Mouse (Mus musculus): ENCODE results near the gene Hist1h4d.

The Hist1h4d gene

DNA sequence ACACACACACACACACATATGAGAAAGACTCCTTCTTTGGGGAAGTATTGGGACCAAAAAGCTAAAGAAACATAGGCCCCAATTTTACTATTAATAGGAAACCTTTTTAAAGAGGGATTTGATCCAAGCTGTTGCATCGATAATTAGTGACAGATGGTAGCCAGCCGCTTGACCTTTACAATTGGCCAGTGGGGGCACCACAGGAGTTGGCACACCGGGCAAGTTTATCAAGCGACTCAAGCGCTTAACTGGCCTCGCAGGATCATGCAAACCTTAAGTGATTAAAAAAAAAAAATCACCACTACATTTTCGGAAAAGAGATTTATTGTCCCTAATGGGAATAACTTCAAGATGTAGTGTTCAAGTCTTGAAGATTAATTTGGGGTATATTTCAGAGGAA, 11.2 kb downstream of the Hist1h4d start:
- DNase-seq (ENCODE audit: inconsistent age in 2 of 2, low spot score in 1 of 2), result no peak

DNA sequence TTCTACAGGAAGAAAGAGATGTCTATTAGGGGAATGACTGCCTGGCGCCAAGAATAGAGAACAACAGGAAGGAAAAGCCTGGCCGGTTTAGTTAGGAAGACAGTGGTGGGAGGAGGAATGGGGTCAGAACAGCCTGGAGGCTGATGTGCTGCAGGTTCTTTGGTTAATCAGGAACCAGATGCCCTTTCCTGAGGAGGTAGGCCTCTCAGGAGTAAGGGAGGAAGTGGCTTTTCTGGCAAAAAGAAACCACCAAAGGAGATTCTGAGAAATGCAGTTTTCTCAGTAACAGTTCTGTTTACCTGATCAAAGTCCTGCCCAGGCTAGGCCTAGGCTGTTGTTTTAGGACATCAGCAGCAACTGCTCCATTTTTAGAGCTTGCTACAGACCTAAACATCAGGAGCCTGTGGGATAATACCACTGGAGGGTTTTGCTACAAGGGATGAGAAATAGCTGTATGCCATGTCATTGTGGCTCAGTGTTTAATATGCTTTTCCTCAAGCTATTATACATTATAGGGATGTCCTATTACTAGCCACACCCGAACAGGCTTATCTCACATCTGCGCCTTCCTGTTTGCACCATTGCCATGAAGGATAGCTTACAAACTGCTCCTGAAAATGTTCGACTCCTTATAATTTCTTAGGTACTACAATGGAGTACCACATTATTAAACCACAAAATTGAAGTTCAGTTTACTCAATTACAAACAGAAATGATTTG, 11.8 kb downstream of the Hist1h4d start:
- DNase-seq (ENCODE audit: inconsistent age in 2 of 2, low spot score in 1 of 2), result no peak

DNA sequence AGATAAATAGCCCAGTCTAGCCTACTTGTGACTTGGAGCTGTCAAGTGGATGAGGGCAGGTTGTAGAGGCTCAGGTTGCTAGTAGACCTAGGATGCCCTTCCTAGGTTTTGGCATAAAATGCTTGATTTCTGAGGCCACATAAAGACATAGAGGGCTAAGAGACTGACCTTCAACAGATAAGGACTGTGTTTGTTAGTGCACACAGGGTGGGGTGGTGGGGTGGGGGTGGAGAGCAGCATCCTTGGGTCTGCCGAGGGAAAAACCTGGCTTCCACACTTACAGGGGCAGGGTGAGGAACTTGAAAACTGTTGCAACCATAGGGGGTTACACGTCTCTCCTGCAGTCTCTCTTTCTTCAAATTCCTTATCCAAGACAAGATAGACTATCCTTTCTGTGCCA, 13.8 kb downstream of the Hist1h4d start:
- no peak for DNase-seq (ENCODE audit: inconsistent age in 2 of 2, low spot score in 1 of 2)

DNA sequence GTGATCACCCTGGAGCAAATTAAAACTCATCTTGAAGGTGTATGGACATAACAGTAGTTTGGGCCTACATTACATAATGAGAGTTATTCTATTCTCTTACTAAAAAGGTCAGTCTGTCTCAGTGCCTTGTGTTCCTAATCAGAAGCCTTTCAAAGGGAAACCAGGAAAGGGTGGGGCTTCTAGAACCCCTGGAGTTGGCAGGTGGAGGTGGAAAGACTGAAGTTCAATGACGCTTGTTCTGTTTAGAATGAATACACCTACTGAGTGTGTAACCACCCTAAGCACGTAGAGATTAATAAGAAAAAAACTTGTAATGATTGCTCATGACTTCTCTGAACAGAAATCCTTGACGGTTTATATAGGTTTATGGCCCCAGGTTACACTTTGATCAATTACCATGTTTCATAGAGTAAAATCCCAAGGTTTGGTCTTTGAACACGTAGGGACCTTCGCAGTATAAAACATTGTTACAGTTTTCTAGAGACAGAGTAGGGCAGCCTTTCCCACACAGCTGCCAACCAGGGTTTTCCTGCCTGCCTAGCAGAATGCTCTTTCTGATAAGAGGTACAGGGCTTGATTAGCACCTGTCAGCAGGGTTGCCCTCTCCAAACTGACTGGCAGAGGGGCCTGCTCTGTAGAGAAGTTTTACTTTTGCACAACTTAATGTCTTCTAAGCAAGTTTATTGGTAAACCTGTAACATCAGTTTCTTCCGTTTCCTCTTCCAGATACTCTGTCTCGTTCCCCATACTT, 14.4 kb downstream of the Hist1h4d start:
- DNase-seq (ENCODE audit: inconsistent age in 2 of 2, low spot score in 1 of 2), result no peak

DNA sequence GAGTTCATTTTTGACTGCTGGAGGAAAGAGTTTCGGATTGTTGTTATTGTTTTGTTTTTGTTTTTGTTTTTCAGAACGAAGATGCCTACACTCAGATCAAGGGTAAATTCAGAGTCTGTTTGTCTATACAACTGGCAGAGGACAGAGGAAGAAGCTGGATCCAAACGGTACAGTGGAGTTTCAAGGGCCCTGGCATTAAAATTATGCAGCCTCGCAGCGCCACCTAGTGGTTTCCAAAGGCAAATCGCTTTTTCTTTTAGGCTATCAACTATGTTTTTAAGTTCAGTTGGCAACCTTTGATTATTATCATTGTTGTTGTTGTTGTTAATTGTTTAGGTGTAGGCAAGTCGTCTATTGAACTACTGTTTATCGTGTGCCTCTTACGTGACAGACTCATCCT, 16.6 kb downstream of the Hist1h4d start:
- peak; percentile 77 to 93 for DNase-seq (ENCODE audit: inconsistent age in 2 of 2, low spot score in 1 of 2)

DNA sequence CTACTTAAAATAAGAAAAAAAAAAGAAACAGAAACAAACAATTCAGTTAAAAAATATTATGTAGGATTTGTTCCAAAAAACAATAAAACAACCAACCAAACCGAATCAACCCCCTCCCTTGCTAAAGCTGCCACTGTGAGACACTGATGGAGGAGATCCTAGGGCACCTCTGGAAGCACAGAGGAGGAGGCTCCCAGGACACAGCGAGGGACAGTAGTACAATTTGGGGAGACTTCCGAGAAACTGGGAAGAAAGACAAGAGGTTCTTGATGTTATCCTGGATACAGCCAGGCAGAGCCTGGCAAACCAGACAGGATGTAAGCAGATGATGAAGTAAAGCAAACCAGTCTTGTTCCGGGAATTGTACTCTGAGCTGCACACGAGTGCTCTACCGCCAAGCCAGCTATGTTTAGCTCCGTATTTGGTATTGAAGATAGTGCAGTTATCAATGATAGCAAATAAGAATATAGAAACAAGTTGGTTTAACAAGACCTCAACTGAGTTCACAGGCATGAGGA, 21.8 kb downstream of the Hist1h4d start:
- DNase-seq (ENCODE audit: inconsistent age in 2 of 2, low spot score in 1 of 2), result no peak

DNA sequence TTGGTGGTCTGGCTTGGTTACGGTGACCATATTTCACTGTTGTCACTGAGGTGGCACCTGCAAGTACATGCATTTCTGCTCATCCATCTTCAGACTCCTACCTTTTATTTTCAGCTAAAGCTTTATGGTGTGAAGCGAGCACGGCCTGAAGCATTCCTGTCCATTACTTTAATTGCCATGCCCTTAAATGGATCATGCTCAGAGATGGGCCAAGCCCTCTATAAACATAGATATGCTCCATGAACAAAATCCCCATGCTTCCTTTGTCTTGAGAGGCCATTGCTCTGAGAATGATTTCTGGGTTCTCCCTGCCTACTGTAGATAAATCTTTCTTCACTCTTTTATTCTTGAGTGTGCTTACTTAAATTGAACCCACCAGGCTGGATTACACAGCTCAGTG, 23.1 kb downstream of the Hist1h4d start:
- DNase-seq (ENCODE audit: inconsistent age in 2 of 2, low spot score in 1 of 2), result no peak

DNA sequence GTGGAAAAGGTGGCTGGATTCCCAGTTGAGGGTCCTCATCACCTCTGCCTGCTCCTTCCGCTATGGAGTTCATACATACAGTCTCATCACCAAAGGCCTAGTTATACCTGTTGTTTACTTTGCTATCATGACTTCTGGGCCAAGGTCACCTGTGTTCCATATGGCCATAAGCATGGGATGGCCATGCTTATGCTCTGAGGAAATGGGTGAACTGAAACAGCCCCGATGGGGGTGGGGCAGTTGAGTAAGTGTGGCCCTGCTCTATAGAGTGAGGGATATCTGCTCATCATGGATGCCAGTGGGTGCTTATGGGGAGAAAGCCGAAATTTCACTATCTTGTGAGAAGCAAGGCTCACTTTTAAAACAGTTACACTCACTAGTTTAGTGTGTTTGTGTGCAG, 23.7 kb downstream of the Hist1h4d start:
- no peak for DNase-seq (ENCODE audit: inconsistent age in 2 of 2, low spot score in 1 of 2)

DNA sequence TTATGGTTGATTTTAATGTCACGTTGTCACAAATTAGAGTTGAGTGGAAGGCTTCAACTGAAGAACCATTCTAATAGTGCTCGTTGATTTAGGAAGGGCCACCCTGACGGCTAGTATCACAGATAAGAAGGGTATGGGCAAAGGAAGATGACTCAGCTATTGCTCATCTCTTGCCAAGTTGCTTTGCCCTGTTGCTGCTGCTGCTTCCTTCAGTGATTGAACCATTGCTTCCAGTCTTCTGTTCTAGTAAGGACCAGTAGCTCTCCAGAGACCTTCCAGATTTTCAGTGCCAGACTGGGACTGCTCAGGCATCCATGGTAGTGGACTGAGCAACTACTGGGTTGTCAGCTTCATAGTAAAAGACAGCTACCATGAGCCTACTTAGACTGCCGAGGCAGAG, 27.8 kb downstream of the Hist1h4d start:
- peak; percentile 15 to 68 for DNase-seq (ENCODE audit: inconsistent age in 2 of 2, low spot score in 1 of 2)

DNA sequence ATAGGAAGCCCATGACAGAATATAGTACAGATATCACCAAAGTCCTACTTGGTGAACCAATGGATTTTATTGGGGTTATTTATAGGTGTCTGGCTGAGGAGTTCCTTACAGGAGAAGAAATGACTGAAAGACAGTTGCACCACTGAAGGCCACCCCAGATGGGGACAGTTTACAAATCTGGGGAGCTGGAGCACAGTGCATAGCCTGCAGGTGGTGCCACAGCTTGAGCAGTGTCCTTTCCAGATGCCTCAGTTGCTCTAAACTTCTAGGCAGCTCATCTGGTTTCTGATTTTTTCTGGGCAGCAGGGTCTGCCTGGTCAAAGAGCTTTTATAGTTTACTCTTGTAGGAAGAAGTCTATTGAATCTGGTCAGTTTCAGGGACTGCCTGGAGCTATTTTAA, 28.4 kb downstream of the Hist1h4d start:
- DNase-seq (ENCODE audit: inconsistent age in 2 of 2, low spot score in 1 of 2), result no peak

DNA sequence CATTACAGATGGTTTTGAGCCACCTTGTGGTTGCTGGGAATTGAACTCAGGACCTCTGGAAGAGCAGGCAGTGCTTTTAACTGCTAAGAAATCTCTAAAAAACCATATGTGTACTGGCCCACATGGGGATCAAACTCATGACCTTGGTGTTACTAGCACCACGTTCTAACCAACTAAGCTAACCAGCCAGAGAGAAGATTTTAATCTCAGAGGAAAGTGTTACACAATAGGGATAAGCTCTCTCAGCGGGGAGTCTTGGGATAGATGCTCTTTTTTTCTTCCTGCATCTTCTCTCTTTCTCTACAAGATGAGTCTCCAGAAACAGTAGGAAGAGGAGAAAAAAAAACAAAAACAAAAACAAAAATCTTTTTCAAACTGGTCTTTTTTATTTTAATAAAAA, 29.0 kb downstream of the Hist1h4d start:
- DNase-seq (ENCODE audit: inconsistent age in 2 of 2, low spot score in 1 of 2), result no peak

DNA sequence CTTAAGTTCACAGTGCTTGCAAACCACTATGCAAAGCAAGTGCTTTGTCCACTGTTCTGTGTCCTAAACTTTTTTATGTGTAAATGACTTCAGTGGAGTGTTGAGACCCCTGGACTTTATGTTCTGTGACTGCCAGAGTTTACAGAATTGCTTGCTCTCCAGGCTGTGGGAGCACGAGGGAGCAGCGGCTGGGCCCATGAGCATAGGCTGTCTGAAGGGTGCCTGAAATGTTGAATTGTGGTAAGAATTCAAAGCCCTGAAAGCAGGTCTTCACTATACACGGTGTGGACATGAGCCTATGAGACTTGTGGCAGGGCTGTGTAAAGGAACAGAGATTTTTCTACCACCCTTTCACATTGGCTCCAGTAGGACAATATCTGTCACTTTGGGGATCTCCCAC, 30.2 kb downstream of the Hist1h4d start:
- no peak for DNase-seq (ENCODE audit: inconsistent age in 2 of 2, low spot score in 1 of 2)

DNA sequence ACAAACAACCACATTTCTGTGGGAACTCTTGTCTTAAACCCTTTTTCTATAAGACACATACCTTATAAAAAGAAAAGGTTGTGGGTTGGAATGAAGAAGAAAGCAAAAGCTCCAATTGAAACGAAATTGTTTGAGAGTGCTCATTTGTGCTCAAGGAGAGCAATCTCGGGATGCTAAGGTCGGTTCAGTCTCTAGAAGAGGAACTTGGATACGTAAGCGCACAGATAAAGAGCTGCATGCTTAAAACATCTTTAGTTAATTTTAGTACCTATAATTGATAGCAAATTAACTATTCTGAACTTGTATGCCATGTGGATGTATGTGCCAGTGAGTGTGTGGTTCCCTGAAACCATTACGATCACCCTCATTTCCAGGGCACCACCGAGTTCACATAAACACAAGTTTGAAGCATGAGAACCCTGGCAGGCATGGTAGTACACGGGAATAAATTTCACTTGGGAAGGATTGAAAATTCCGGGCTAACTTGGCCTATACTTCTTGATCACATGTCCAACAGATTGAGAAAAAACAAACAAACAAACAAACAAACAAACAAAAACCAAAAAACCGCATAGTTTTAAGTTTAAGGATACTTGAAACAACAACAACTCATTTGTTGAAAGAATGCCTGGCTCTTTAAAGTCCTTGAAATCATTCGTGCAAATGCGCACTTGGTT, 38.8 kb downstream of the Hist1h4d start:
- no peak for DNase-seq (ENCODE audit: inconsistent age in 2 of 2, low spot score in 1 of 2)

DNA sequence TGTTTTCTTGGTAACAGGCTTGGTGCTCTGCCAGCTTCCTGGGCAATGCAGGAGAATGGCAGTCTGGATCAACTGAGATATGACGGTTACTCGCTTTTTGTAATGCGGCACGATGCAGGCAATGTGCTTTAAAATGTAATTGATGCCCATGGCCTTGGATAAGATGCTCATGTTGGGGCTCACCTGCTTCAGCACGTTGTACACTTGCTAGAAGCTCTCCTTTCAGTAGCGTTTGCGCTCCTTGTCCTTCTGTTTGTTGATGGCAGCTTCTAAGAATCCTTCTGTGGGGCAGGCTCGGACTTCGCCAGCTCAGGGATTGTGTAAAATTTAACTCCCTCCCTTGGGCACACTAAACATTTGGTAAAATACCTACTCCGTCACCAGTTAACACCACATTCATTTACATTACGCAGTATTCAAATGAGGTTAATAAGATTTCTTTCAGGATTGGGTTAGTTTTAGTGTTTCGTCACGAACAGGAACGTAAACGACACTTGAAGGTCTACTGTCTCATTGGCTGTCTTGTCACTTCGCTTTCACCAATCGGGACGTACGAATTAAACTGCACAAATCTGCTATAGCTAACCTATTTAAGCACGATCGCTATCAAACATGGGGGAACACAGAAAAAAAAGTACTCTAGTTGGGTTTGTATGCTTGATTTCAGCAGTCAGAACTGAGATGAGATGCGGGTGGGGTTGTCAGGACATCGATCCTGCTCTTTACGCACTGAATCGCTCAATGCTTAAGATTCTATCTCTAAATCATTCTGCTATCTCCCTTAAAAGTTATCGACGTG, 39.5 kb downstream of the Hist1h4d start, which contains the start of gene Hist1h2be:
Hist1h2be (minus strand) TSS at position 392 of the 799 bp plus-strand sequence.
- DNase-seq (ENCODE audit: inconsistent age in 2 of 2, low spot score in 1 of 2), result peak; percentile 73 to 94

DNA sequence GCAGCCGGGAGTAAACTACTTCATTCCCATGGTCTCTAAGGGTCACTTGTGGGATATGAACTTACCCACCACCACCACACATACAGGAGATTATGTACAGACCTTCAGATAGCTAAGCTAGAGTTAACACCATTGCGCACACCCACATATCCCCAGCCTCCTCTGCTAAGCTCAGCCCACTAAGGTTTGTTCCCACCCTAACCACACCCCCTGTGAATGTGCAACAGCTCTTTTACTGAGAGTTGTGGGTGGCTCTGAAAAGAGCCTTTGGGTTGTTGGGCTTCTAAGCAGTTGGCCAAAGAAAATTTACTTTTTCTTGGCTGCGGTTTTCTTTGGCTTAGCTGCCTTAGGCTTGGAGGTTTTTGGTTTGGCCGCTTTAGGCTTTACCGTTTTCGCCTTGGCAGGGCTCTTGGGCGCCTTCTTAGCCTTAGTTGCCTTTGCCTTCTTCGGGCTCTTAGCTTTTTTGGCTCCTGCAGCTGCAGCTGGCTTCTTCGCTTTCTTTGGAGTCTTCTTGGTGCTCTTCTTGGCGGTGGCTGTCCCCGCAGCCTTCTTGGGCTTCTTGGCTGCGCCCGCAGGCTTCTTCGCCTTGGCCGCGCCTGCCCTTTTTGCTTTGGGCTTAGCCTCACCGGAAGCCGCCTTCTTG, 40.3 kb downstream of the Hist1h4d start:
- peak; percentile 83 to 92 for DNase-seq (ENCODE audit: inconsistent age in 2 of 2, low spot score in 1 of 2)

DNA sequence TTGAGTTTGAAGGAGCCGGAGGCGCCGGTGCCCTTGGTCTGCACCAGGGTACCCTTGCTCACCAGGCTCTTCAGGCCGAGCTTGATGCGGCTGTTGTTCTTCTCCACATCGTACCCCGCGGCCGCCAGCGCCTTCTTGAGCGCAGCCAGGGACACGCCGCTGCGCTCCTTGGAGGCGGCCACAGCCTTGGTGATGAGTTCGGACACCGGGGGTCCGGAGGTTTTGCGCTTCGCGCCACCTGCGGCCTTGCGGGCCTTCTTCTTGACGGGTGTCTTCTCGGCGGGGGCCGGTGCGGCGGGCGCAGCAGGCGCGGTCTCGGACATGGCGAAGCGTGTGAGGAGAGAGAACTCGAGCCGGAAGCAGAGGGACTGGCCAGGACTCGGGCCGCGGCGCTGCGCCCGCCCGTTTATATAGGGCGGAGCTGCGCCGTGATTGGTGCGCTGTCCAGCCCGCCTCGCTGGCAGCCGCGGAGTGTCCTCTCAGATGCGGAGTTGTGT, 40.8 kb downstream of the Hist1h4d start, which contains the start of gene Hist1h1e:
Hist1h1e (minus strand) TSS at position 384 of the 497 bp plus-strand sequence.
- peak; percentile 92 to 98 for DNase-seq (ENCODE audit: inconsistent age in 2 of 2, low spot score in 1 of 2)

DNA sequence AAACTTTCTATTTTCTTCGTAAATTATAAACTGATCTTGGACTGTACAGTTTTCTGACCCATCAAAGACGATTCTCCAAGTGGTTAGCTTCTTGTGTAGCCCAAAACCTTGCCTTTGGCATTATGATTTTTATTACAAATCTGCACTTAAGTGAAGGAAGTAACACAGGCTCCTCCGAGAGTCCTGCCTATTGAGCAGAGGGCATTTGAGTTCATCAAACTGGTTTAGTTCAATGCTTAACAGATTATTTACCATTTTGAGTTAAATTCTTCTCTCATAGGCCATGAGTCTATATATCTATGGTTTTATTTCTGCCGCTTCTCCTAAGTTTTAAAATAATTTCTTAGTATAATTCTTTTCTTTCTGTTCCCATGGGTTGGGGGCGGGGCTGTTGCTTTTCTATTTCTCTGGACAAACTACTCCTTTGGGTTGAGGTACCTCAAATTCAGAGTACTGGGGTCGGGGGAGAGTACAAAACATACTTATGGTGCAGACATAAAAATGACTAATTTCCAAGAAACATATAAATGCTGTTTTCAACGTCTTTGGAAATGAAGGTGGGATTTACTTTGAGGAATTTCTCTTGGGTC, 41.6 kb downstream of the Hist1h4d start:
- peak in 1 of 2 experiments; percentile 65 for DNase-seq (ENCODE audit: inconsistent age in 2 of 2, low spot score in 1 of 2)

DNA sequence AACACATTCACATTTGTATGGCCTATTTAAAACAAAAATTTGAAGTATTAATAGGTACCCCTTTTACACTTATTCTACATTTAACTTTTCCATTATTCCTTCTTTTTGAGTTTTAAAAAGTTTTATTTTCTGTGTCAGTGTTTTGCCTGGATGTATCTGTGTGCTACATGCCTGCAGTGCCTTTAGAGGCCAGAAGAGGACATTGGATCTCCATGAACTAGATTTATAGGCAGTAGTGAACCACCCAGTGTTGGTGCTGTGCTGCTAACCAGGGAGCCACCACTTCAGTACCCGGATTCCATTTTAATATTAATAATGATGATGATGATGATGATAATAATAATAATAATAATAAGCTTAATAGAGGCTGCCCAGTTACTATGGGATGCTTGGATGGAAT, 49.3 kb downstream of the Hist1h4d start:
- no peak for DNase-seq (ENCODE audit: inconsistent age in 2 of 2, low spot score in 1 of 2)
